Mouse (Mus musculus): Measurements from ENCODE around the gene Bend5. TPM values are rescaled to one million over a fixed set of nuclear protein-coding genes. Genes with fewer than 3 reads are reported as not detected.

Gene Bend5
- polyA plus RNA-seq, 1 experiment from 2014 or later: 23.3 TPM

- Histone ChIP-seq H3K27me3 (no peaks in the 10 kb centered on the region), H3K4me1 (no peaks in the 10 kb centered on the region), H3K4me2 (no peak overlapping the region), H3K36me3 (no peaks in the 10 kb centered on the region), H3K27ac (no peak overlapping the region), H3K9me3 (no peaks in the 10 kb centered on the region), H3K4me3 (no peak overlapping the region), H3K9ac (no peak overlapping the region)
- WGBS: 54% methylated on average over 5 of the region's 5 CpGs
- no peak for ATAC-seq (ENCODE audit: borderline replicate concordance, extremely low read depth, low FRiP score, low TSS enrichment)
These were observed 79.1 kb downstream of the Bend5 start for GRCm38 (mm10) chr4:111493750-111494404.

DNA sequence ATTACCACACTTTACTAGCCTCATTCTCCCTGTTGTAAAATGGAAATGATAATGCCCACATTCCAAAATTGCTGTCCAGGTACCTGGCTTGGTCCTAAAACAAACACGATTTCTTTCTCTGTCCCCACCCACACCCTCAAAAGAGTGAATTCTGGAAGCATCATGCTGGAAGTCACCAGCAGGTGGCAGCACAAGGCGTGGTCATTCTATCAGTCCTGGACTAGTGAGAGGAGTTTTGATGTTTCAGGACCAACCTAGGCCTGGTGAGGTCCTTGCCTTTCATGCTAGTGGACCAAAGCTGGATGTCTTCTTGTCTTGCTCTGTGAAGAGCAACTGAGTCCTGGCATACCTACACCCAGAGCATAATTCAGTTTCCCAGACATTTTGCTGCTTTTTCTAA is 81.1 kb downstream of the Bend5 start:
- ATAC-seq (ENCODE audit: borderline replicate concordance, extremely low read depth, low FRiP score, low TSS enrichment): no peak; the same call in 1 of the 2 replicates
- Histone ChIP-seq H3K4me1 (no peaks in the 10 kb centered on the region), H3K4me3 (no peak overlapping the region), H3K36me3 (no peaks in the 10 kb centered on the region), H3K27ac (no peak overlapping the region), H3K9me3 (no peaks in the 10 kb centered on the region), H3K27me3 (no peaks in the 10 kb centered on the region), H3K4me2 (no peak overlapping the region), H3K9ac (no peak overlapping the region)
- 6% methylated on average over 2 of the region's 2 CpGs for WGBS

DNA sequence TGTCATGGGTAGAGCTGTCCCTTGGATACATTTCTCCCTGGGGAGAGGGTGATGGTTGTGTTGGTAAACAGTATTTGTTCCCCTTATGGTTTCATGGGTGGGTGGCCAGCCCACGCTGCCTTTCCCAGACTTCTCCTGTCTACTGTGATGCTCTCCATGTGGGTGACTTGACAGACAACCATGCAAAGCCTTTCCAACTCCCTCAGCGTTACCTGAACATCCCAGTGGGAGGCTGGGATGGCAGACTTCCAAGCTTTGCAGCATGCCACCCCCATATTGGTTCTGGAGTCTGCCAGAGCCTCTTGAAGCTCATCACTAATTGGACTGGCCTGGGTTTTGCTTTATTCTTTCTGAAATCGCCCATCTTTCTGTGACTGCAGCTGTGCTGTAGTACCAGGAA is 83.9 kb downstream of the Bend5 start:
- Histone ChIP-seq H3K4me3 (no peak overlapping the region), H3K27me3 (no peaks in the 10 kb centered on the region), H3K9me3 (no peaks in the 10 kb centered on the region), H3K4me1 (no peaks in the 10 kb centered on the region), H3K9ac (no peak overlapping the region), H3K27ac (no peak overlapping the region), H3K4me2 (no peak overlapping the region), H3K36me3 (no peaks in the 10 kb centered on the region)
- ATAC-seq (ENCODE audit: borderline replicate concordance, extremely low read depth, low FRiP score, low TSS enrichment): no peak
- 65% methylated on average over 3 of the region's 3 CpGs for WGBS

GRCm38 (mm10) chr4:111501441-111501840 is 86.6 kb downstream of the Bend5 start:
- ATAC-seq (ENCODE audit: borderline replicate concordance, extremely low read depth, low FRiP score, low TSS enrichment): no peak
- Histone ChIP-seq H3K4me1 (no peaks in the 10 kb centered on the region), H3K4me3 (no peak overlapping the region), H3K27me3 (no peaks in the 10 kb centered on the region), H3K36me3 (no peaks in the 10 kb centered on the region), H3K27ac (no peak overlapping the region), H3K9ac (no peak overlapping the region), H3K4me2 (no peak overlapping the region), H3K9me3 (no peaks in the 10 kb centered on the region)
- 83% methylated on average over 1 of the region's 1 CpGs for WGBS

DNA sequence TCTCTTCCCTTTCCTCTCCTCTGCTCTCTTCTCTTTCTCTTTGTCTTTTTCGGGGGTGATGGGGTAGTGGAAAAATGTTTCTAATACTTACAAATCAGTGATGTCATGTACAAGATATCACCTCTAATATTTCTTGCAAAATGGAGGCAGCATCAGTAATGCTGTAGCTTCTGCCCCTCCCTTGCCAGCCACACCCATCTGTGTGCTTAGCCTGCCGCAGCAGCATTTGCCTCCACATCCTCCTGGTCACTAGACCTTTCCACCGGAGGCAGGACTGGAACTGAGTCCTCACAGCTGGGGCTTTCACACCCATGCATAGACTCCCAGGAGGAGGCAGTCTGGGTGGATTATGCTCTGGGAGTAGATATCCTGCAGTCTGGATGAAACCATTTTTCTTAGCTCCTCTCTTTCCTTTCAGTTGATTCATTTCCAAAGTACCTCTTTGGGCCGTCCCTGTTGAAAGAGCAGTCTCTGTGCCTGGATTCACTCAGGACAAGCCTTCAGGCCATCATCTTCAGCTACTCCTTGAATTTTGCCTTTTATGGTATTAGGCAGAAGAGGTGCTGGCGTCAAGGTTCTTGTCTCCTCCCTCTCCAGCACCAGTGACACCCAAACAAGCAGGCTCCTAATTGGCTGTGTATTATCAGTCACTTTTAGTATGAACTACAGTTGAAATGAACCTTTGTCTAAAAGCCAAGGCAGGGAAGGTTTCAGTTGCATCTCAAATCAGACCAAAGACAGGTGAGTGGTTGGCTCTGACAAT is 88.3 kb downstream of the Bend5 start:
- no peak for ATAC-seq (ENCODE audit: borderline replicate concordance, extremely low read depth, low FRiP score, low TSS enrichment)
- H3K27ac ChIP-seq: no peak overlapping the region
- H3K9ac ChIP-seq: no peak overlapping the region
- H3K27me3 ChIP-seq: no peaks in the 10 kb centered on the region
- WGBS: 63% methylated on average over 5 of the region's 5 CpGs
- no peak overlapping the region for H3K4me3 ChIP-seq
- H3K4me1 ChIP-seq: no peaks in the 10 kb centered on the region
- H3K4me2 ChIP-seq: no peak overlapping the region
- no peaks in the 10 kb centered on the region for H3K9me3 ChIP-seq
- no peaks in the 10 kb centered on the region for H3K36me3 ChIP-seq

DNA sequence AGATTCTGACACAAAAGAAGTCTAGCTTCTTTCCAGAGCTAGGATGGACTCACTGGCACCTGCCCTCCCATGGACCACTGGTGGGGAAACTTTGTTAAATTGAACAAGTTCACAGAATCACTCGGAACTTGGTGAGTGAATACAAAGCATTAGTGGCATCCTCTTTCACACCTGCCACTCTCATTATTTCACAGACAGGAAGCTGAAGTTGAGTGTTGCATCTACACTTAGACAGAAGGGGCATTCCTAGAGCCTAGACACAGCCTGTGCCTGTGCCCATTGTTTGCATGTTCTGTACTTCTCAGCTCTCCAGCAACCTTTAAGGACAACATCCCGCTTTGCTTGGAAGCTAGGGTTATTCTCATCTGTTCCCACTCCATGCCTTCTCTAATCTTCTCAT is 90.1 kb downstream of the Bend5 start:
- no peak overlapping the region for H3K4me3 ChIP-seq
- no peak overlapping the region for H3K4me2 ChIP-seq
- H3K27ac ChIP-seq: no peak overlapping the region
- no peaks in the 10 kb centered on the region for H3K9me3 ChIP-seq
- H3K27me3 ChIP-seq: no peaks in the 10 kb centered on the region
- ATAC-seq (ENCODE audit: borderline replicate concordance, extremely low read depth, low FRiP score, low TSS enrichment): no peak
- H3K36me3 ChIP-seq: no peaks in the 10 kb centered on the region
- H3K9ac ChIP-seq: no peak overlapping the region
- 69% methylated on average over 2 of the region's 2 CpGs for WGBS
- H3K4me1 ChIP-seq: no peaks in the 10 kb centered on the region
